Mouse (Mus musculus) 3134 (cell line): ENCODE results near the gene Dusp12.

Experiments
- DNase-seq: peaks from one replicate; pipeline ENCODE4 v3.0.0-alpha.2; 2011; ENCODE audit warnings: low spot score; ENCODE audit not compliant: insufficient read length; ENCODE audit errors: extremely low read depth

The Dusp12 gene

DNA sequence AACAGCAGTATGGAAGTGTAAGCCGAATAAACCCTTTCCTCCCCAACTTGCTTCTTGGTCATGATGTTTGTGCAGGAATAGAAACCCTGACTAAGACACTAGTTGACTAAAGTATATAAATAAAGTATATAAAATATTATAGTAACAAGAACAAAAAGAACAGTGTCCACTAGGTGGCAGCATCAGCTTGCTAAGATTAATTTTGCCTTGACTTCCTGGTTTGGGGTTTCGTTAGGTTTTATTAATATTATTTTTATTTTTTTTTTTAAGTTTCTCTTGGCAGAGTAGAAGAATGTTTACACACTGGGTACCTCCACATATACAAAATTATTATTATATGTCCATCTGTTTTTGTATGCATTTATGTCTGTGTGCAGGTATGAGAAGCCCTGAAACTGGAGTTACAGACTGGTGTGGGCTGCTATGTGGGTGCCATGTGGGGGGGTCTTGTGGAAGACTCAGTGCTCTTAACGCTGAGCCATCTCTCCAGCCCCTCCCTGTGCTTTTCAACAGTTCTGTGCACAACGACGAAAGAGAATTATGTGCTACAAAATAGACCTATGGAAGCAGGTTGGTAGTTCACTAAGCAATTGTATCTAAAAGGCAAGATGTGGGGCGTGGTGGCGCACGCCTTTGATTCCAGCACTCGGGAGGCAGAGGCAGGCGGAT, 15.6 kb upstream of the Dusp12 start:
- no peak for DNase-seq

DNA sequence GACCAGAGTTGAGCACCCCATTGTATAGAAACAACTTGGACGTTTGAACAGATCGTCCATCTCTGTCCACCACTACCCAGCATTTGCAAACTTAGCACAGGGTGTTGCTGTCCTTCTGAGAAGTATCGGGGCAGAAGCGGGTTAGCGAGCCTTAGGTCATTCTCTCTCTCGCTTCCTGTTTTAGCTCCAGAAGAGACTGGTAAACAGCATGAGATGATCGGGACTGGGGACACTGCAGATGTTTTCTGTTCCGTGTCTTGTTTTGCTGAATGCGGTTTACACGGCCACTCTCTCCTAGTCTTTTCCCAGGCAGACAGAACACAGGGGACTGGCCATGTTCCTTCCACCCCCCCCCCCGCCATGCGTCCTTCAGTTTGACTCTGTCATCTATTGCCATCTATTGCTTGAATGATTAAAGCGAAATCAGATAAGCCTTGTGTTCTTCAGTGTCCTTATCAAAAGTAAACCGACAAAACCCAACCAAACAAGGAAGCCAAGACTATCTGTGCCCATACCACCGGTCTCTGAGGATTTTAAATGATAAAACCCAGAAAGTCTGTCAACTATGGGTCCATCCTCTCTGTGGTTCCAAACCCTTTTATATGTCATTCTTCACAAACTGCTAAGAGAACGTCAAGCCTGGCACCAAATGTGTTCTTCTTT, 13.2 kb upstream of the Dusp12 start:
- no peak for DNase-seq

DNA sequence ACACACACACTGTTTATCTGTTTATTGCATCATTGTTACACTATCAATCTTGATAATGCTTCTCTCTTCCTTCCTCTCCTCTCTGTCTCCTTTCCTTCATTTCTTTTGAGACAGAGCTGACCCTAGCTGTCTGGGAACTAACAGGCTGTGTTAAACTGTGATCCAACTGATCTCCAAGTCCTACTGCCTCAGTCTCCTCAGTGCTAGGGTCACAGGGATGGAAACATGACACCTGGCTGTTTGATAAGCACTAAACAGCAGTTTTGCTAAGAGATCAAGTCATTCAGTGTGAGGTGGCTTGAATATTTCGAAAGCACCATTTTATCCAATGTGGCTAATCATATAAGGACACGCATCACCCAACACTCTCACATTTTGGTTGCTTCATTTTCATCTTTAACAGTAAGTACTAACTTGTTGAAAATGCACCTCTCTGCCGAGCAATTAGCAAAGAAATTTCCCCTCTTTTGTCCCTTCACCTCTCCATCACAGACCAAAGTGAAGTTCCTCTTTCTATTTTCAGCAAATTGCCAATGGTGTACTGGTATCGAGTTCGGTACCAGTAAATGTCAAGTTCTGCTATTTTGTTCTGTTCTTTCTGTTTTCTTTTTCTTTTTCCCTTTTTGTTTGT, 11.4 kb upstream of the Dusp12 start:
- no peak for DNase-seq

GRCm38 (mm10) chr1:170894603-170895602, 9.6 kb upstream of the Dusp12 start:
- no peak for DNase-seq

DNA sequence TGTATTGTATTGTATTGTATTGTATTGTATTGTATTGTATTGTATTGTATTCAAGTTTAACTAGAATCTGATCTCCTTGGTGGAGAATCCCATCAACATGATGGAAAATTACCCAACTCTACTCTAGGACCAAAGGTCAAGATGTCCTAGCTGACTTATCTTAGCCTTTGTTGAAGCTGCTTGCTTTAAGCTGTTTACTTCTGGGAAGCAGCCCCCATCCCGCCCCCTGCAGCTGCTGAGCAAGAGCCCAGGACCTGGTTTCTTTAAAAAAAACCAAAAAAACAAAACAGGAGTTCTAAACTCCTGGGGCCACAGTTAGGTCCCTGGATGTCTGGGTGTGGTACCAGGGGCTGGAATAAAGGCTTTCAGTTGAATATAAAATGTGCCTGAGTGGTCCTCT, 6.9 kb upstream of the Dusp12 start:
- DNase-seq: no peak

DNA sequence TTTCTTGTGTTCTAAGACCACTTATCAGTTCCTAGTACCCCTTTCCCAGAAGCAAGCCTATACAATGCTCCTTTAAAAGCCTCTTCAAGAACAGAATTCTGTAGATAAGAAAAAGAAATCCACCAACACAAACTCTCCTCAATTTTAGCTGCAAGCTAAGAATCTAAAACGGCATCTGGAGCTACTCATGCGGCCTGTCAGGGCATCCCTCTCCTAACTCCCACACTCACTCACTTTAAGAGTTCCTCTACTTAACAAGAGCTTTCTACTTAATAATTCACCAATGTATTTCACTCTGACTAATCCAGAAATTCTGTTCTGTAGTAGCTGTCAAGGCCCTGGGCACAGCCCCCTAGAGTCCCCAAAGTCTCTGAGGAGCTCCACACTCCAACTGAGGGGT, 6.3 kb upstream of the Dusp12 start:
- no peak for DNase-seq

GRCm38 (mm10) chr1:170889310-170889709, 4.0 kb upstream of the Dusp12 start:
- no peak for DNase-seq

GRCm38 (mm10) chr1:170886044-170886458, 711 bp upstream of the Dusp12 start:
- DNase-seq: no peak

- DNase-seq: no peak
Observed at GRCm38 (mm10) chr1:170884390-170884789, 950 bp downstream of the Dusp12 start.

DNA sequence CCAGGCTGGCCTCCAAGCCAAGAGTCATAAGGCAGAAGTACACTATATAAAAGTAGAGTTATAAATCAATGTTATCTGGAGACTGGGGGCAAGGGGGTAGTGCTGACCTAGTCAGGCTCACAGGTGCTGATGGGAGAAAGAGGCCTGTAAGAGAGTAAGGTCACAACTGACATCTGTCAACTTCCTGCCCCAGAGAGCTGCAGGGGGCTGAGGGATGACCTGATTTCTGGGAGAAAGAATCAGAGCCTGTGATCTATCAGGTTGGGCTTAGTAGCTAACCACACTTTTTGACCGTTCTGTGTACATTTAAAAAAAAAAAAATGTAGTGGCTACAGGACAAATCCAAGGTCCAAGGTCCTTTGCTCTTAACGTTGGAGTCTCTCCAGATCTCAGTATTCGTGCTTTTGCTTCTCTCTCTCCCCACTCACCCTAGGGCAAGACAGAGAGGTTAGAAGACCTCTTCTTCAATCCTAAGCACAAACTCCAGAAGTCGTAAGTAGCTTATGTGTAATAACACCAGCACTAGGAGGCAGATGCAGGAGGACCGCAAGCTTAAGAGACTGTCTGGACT, 2.3 kb downstream of the Dusp12 start:
- DNase-seq: no peak

- no peak for DNase-seq
Observed at GRCm38 (mm10) chr1:170876906-170877305, 8.4 kb downstream of the Dusp12 start.

DNA sequence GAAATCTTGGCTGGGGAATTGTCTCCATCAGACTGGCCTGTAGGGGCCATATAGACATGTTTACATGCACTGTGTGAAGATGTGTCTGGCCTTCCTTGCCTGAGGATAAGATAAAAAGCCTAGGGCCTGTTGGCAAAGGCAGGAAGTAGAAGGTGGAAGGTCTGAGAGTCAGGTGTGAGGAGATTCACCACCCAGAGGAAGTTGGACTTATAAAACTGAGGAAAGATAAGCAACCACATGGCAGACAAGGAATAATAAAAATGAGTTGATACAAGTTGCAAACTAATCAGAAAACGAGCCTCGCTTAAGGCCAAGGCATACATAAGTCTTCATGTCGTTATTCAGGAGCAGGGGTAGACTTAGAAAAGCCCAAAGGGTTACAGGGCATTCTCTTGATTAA, 9.7 kb downstream of the Dusp12 start:
- DNase-seq: no peak

DNA sequence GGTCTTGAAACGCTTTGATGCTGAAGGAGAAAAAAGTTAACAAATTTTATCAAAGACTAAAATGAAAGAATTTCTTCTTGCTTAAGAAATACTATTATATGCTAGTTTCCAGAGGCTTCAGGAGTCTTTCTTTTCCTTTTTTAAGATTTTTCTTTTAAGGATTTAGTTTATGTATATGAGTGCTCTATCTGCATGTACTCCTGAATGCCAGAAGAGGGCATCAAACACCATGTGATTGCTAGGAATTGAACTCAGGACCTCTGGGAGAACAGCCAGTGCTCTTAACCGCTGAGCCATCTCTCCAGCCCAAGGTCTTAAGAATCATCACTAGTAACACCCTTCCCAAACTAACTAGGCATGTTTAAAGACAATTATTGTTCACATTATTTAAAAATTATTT, 13.4 kb downstream of the Dusp12 start:
- no peak for DNase-seq

- DNase-seq: no peak
Observed at GRCm38 (mm10) chr1:170871402-170871801, 13.9 kb downstream of the Dusp12 start.

DNA sequence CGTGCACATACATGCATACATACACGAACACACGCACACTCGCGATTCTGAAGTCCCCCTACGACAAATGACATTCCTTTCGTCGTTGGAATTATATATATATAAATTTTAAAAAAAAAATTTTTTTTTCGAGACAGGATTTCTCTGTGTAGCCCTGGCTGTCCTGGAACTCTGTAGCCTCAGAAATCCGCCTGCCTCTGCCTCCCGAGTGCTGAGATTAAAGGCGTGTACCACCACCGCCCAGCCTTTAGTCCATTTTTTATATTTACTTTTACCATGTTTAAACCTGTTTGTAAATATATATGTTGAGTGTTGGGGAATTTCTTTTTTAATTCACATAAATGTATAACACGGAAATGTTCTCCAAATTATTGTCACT, 16.4 kb downstream of the Dusp12 start:
- DNase-seq: no peak

DNA sequence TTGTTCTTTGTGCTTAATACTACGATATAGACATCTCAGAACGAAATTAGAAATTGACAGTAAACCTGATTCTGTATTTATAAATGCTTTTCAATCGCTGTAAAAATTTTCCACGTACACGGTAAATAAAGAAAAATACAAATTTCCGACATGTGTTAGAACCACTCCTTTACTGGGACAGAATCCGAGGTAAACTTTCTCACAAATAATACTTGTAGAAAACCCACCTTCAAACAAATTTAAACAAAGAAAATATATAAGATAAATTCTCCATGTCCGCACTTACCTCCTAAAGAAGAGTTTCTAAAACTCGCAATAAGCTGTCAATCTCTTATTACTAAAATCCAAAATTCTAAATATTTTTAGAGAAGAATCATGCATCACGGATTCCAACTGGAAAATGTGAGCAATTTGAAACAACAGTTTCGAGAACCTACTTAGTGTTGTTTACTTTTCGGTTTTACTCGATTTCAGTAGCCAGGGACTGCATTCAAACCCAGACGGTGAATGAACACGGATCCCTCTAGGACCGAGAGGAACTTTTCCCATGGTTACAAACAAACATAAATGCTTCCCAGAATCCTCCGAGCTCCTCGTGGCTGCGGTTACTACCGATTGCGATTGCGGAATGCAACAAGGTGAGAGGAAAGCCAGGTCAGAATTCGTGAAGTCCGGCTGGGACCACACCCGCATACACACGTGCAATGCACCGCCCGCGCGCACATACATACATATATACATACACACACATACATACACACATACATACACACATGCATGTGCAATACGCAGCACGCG, 17.0 kb downstream of the Dusp12 start:
- peak; percentile 73 for DNase-seq

DNA sequence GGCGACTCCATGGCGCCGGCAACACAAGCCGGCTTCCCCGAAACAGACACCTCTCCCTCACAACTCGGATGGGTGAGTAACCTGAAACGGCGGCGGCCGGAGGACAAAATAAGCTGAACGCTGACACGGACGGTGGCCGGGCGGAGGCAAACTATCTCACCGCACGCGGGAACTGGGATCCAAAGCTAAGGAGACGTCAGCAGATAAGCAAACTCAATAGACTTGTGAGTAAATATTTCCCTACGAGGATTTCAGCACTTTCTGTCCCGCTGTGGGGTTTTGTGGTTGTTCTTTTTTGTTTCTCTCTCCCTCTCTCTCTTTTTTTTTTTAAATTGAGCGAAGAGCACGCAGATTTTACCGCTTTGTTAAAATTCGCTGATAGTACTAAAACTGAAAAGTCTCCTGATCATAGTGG, 17.6 kb downstream of the Dusp12 start, which contains the start of gene Atf6:
Gene Atf6 (minus strand): TSS at position 81 of the 415 bp plus-strand sequence.
- peak; percentile 97 for DNase-seq

- no peak for DNase-seq
Observed at GRCm38 (mm10) chr1:170866992-170867690, 18.2 kb downstream of the Dusp12 start.

DNA sequence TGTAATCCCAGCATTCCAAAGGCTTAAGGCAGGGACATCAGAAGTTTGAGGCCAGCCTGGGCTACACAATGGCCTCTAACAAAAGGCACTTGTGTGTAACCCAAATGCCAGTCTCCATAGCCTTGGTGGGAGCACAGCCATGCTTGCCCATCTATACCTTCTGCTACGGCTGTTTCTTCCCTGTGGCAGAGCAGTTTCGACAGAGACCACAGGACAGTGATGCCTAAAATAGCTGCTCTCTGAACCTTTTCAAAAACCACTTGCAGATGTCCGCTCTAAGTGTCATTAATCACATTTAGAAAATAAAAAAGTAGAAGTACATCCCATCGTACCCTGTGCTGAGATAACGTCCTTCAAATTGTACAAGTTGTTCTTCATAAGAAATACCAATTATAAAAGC, 19.9 kb downstream of the Dusp12 start:
- no peak for DNase-seq
